Mouse (Mus musculus): ENCODE measurements around the gene Aloxe3. TPM values are rescaled to one million over a fixed set of nuclear protein-coding genes. Genes with fewer than 3 reads are reported as not detected.

The Aloxe3 gene
- total RNA-seq, 1 experiment: 0.49 TPM

GRCm38 (mm10) chr11:69197743-69198142 lies 72.0 kb downstream of the Aloxe3 start, which contains the start of gene Alox8:
Gene Alox8 (minus strand): TSS chr11:69197843.
- no peak for DNase-seq (ENCODE audit: low read depth, low spot score)
- H3K36me3 ChIP-seq (ENCODE audit: control insufficient read depth, insufficient read depth, low read length, poor library complexity, severe bottlenecking): no peaks in the 10 kb centered on the region
- TF ChIP-seq ZNF384 (IDR thresholded peaks at IDR 0.05; ENCODE audit: low read depth, low read length) (no peak), ZC3H11A (IDR thresholded peaks at IDR 0.05; ENCODE audit: borderline replicate concordance, low read depth, low read length) (no peak), CHD2 (IDR thresholded peaks at IDR 0.05; ENCODE audit: low read depth, low read length) (no peak), MAFK (IDR thresholded peaks at IDR 0.05; ENCODE audit: insufficient read depth, low read depth, low read length) (no peak), HCFC1 (IDR thresholded peaks at IDR 0.05; ENCODE audit: borderline replicate concordance, insufficient read depth, low read length) (no peak)
- peak within 1 kb of the TSS; percentile 31 to 46; a peak in 3 of 4 replicates for H3K4me3 ChIP-seq (ENCODE audit: insufficient read depth in 1 of 2, low read depth in 1 of 2, low read length in 2 of 2, poor library complexity in 1 of 2, severe bottlenecking in 1 of 2)
- in situ Hi-C loops (cut with MboI; ENCODE audit: low sequenced_read_pairs in 2 of 2, unreplicated experiment in 2 of 2): loop anchor here (10.0 kb wide), 1 partner anchor 47 kb away; no protein-coding TSS in a partner anchor
- H3K4me1 ChIP-seq (ENCODE audit: control insufficient read depth in 2 of 2, insufficient read depth in 2 of 2, low read length in 2 of 2, poor library complexity in 1 of 2): peaks cover 0 to 4% of the 10 kb centered on the region in 2 experiments; a peak in 1 of 4 replicates
- no peak within 1 kb of the TSS for H3K9ac ChIP-seq (ENCODE audit: insufficient read depth, low read depth, low read length, poor library complexity, severe bottlenecking)
- no peak within 1 kb of the TSS for H3K27ac ChIP-seq (ENCODE audit: insufficient read depth, low read depth, low read length, poor library complexity, severe bottlenecking)
- no peaks in the 10 kb centered on the region for H3K9me3 ChIP-seq (ENCODE audit: control insufficient read depth, insufficient read depth, low read depth, low read length)

Other genes with a start within 250 kb of the Aloxe3 start
- 0.09 TPM in 1 of 2 replicates, not detected in the other for gene Rnf222, start 237.3 kb upstream of the Aloxe3 start, total RNA-seq (2012; rRNA removed)
- gene Rpl26, start 224.3 kb upstream of the Aloxe3 start, total RNA-seq (2012; rRNA removed): 2,753 and 2,889 TPM in 2 replicates
- not detected in 2 replicates for gene Odf4, start 198.8 kb upstream of the Aloxe3 start, total RNA-seq (2012; rRNA removed)
- gene Arhgef15, start 168.4 kb upstream of the Aloxe3 start, total RNA-seq (2012; rRNA removed): 2.5 and 3.1 TPM in 2 replicates
- gene Slc25a35, start 157.8 kb upstream of the Aloxe3 start, total RNA-seq (2012; rRNA removed): 2.7 and 3.3 TPM in 2 replicates
- gene Rangrf, start 150.7 kb upstream of the Aloxe3 start, total RNA-seq (2012; rRNA removed): 90.7 and 107 TPM in 2 replicates
- 119 and 149 TPM in 2 replicates for gene Pfas, start 117.4 kb upstream of the Aloxe3 start, total RNA-seq (2012; rRNA removed)
- 50.9 and 79.5 TPM in 2 replicates for gene Ctc1, start 110.0 kb upstream of the Aloxe3 start, total RNA-seq (2012; rRNA removed)
- gene Aurkb, start 80.2 kb upstream of the Aloxe3 start, total RNA-seq (2012; rRNA removed): 71.7 and 81.1 TPM in 2 replicates
- gene Borcs6, start 66.2 kb upstream of the Aloxe3 start, total RNA-seq (2012; rRNA removed): 4.5 and 6.2 TPM in 2 replicates
- 38.6 and 38.8 TPM in 2 replicates for gene Tmem107, start 55.1 kb upstream of the Aloxe3 start, total RNA-seq (2012; rRNA removed)
- 7.1 and 9.0 TPM in 2 replicates for gene Vamp2, start 37.4 kb upstream of the Aloxe3 start, total RNA-seq (2012; rRNA removed)
- gene Per1, start 30.7 kb upstream of the Aloxe3 start, total RNA-seq (2012; rRNA removed): 6.0 and 8.6 TPM in 2 replicates
- gene Hes7, start 5.5 kb upstream of the Aloxe3 start, total RNA-seq (2012; rRNA removed): not detected in 2 replicates
- not detected in 2 replicates for gene 9130213A22Rik, start 3.3 kb upstream of the Aloxe3 start, total RNA-seq (2012; rRNA removed)
- gene Alox12b, start 31.1 kb downstream of the Aloxe3 start, total RNA-seq (2012; rRNA removed): 0.21 and 0.22 TPM in 2 replicates
- gene Alox8, start 71.9 kb downstream of the Aloxe3 start, total RNA-seq (2012; rRNA removed): 0.85 and 1.6 TPM in 2 replicates
- gene Gucy2e, start 111.1 kb downstream of the Aloxe3 start, total RNA-seq (2012; rRNA removed): 0.05 and 0.09 TPM in 2 replicates
- 23.0 and 27.4 TPM in 2 replicates for gene Cntrob, start 197.9 kb downstream of the Aloxe3 start, total RNA-seq (2012; rRNA removed)
- gene Trappc1, start 198.1 kb downstream of the Aloxe3 start, total RNA-seq (2012; rRNA removed): 44.1 and 62.2 TPM in 2 replicates
- 1.6 and 2.2 TPM in 2 replicates for gene Kcnab3, start 200.4 kb downstream of the Aloxe3 start, total RNA-seq (2012; rRNA removed)
- gene Rnf227, start 214.6 kb downstream of the Aloxe3 start, total RNA-seq (2012; rRNA removed): 1.3 and 1.8 TPM in 2 replicates
- gene Chd3, start 243.5 kb downstream of the Aloxe3 start, total RNA-seq (2012; rRNA removed): 21.6 and 27.0 TPM in 2 replicates

Data from ES-E14 (cell line).